Mouse (Mus musculus) inflammation-experienced regulatory T-cells, adult 6 months (primary cell): ENCODE measurements around the gene Layn. TPM values are rescaled to one million over a fixed set of nuclear protein-coding genes. Genes with fewer than 3 reads are reported as not detected.
A peak's percentile ranks its signal among the peaks of the same experiment; 100 is the strongest.

Source experiments
- ATAC-seq: one replicate; pipeline ENCODE4 v1.8.0; 2017
- polyA plus RNA-seq, 3 experiments: library from polyadenylated mRNA; unstranded; fragments of 100-300 nt; shearing (Covaris generic); gene quantifications; one replicate each; pipeline ENCODE4 v1.2.1; 2017

Layn gene
- polyA plus RNA-seq, 3 experiments from 2014 or later = not detected

DNA sequence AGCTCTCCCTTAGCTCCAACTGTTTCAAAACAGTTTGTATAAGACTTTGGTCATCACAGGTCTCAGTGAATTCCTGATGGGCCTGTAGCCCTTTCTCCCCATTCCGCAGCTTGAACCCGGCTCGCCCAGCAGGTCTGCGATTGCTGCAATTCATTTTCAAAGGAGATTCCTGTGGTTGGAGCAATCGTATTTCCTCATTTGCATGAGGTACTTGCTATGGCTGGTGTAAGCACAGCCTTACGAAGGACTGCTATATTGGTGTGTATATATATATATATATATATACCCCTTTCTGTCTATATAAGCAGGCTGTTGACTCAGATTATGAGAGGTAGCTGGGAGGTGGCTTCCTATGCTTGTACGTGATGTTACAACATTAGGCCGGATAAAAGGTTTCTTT lies 44.6 kb downstream of the Layn start:
- no peak for ATAC-seq

DNA sequence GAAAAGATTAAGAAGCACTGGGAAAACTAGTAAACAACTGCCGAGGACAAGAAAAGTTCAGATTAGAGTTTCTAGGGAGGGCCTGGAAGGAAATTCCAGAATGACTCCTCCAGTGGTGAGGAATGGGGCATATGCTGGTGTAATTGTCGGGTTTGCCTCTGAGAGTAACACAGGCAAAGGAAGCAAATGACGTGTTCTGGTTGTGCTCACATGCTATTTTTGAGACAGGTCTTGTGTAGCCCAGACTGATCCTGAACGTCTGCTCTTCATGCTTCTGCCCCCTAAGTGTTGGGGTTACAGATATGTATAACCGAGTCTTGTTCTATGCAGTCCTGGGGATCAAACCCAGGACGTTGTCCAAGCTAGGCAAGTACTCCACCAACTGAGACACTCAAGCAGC lies 45.3 kb downstream of the Layn start:
- ATAC-seq = no peak

GRCm38 (mm10) chr9:51030147-51030546 lies 46.7 kb downstream of the Layn start:
- ATAC-seq = no peak

DNA sequence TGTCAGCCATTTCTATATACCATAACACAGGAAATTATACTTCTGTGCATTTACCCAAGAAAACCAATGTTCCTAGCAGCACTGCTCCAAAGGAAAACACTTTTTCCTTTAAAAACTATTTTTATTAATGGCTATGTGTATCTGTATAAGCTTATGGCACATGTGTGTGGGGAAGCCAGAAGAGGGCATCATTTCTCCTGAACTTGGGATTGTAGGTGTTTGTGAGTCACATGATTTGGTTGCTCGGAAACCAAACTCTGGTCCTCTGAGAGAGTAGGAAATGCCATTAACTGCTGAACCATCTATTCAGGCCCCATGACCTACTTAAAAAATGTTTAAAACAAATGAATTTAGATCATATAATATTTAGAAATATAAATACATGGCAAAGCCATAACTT lies 49.9 kb downstream of the Layn start:
- ATAC-seq = no peak

DNA sequence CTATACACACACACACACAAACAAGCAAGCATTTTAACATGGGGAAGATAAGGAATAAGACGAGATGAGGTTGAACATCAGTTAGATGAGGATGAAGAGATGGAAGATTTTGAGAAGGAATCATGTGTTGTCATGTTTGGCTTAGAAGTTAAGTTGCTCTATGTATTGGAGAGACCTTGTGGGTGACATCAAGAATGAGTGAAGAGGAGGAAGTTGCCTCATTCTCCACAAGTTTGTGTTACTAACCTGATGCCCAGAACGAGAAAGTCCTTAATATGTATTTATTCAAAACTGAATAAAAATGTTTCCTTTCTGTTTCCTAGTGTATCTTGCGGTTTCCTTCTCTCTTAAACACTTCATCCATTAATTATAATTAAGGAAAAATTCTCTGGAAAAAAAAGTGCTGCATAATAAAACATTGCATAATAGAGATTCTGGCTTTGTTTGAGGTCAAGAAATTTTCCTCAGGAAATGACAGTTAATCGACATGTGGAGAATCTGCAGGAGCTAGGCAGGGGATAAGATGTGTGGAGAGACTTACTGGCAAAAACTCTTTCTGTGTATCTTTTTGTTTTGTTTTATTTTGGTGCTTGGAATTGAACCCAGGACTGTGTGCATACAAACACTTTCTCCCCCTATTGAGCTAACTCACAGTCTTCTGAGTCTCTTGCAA lies 55.6 kb downstream of the Layn start:
- ATAC-seq = no peak

DNA sequence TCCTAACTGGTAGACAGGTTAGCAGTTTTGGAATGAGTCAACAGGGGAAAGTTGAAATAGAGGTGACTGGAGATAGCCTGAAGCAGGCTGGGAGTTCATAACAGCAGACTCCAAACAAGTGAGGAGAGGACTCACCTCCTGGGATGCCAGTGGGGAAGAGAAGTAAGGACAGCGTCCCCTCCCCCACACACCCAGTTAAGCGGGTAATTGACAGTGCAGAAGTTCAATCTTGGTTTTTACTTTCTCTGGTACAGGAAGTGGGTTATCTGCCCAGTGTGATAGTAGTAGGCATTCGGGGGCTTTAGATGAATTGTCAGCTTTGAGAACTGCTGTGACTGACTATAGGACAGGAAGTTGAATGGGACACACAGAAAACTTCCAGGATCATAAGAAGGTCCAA lies 56.5 kb downstream of the Layn start:
- ATAC-seq = peak; percentile 95

GRCm38 (mm10) chr9:51019670-51020069 lies 57.2 kb downstream of the Layn start:
- ATAC-seq = no peak

- ATAC-seq = no peak
These were observed 61.2 kb downstream of the Layn start for GRCm38 (mm10) chr9:51015732-51016131.

GRCm38 (mm10) chr9:51013644-51014043 lies 63.2 kb downstream of the Layn start:
- no peak for ATAC-seq

DNA sequence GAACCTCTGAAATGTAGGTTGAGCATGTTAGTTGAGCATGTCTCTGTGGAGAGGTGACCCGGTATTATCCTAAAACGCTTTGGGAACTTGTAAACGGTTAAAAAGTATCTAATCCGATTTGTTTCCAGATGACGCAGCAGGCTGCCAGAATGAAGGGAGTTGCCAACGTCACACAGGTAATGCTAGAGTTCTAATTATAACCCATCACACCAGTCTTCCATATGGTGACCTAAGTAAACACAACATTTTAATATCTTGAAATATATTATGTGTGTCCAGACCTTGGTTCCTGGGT lies 67.3 kb downstream of the Layn start:
- ATAC-seq = no peak

GRCm38 (mm10) chr9:51008841-51009655 lies 67.8 kb downstream of the Layn start, which contains the start of gene Sik2:
TSS of gene Sik2 (minus strand) at chr9:51009073.
- ATAC-seq = peak; percentile 84

- ATAC-seq = peak; percentile 45
These were observed 68.6 kb downstream of the Layn start for GRCm38 (mm10) chr9:51008068-51008840.

GRCm38 (mm10) chr9:51007726-51008067 lies 69.2 kb downstream of the Layn start:
- ATAC-seq = no peak

DNA sequence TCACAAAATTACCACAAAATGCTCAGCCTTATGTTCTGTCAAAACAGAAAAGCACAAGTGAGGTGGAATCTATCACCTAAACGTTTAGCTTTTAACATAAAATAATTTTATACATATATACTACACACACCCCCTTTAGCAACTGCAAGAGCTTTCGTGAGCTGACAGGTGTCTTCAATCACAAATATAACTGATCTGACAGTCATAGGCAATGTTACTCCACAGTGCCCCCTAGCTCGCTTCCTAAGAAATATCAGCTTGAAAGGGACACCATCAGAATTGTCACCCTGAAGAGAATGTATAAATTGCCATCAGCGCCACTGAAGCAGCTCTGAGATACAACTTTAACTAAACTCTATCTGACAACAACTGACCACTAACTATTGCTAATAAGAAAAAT lies 70.0 kb downstream of the Layn start:
- peak; percentile 30 for ATAC-seq

Other genes starting within 250 kb of the Layn start
- 10 to 100 TPM; 57.5 to 62.8 (median 59.3) TPM for gene Ppp2r1b, start 231.8 kb downstream of the Layn start, polyA plus RNA-seq
- gene Sik2, start 68.0 kb downstream of the Layn start, polyA plus RNA-seq = 10 to 100 TPM; 14.7 to 30.3 (median 15.8) TPM
- under 1 TPM in 1 of 3 experiments, not detected in 2; 0.56 TPM for gene Btg4, start 16.2 kb downstream of the Layn start, polyA plus RNA-seq
- not detected for gene 4833427G06Rik, start 25.0 kb upstream of the Layn start, polyA plus RNA-seq
- gene Gm32742, start 88.4 kb upstream of the Layn start, polyA plus RNA-seq = not detected
- 10 to 100 TPM in 2 of 3 experiments, 1 to 10 TPM in 1; 3.4 to 20.1 (median 11.6) TPM for gene Pou2af1, start 136.6 kb upstream of the Layn start, polyA plus RNA-seq
- 1 to 10 TPM in 2 of 3 experiments, not detected in 1; 1.1 to 1.7 TPM for gene Colca2, start 201.5 kb upstream of the Layn start, polyA plus RNA-seq